Mouse (Mus musculus) C2C12 (cell line): ENCODE results near the gene Vps26c.

Experiments
- CEBPB ChIP-seq: IDR thresholded peaks from one replicate; pipeline ENCODE4 v1.6.1; 2011; ENCODE audit warnings: low read depth, mild to moderate bottlenecking, control low read depth, moderate library complexity
- CTCF ChIP-seq: IDR thresholded peaks from one replicate; pipeline ENCODE4 v1.5.1; 2011; ENCODE audit not compliant: control insufficient read depth, insufficient read depth, insufficient read length
- FOSL1 ChIP-seq: IDR thresholded peaks from one replicate; pipeline ENCODE4 v1.8.0; 2011; ENCODE audit warnings: mild to moderate bottlenecking, low read length; ENCODE audit not compliant: poor library complexity, insufficient read depth, severe bottlenecking
- MAX ChIP-seq: IDR thresholded peaks from one replicate; pipeline ENCODE4 v1.6.1; 2011; ENCODE audit warnings: mild to moderate bottlenecking, control low read depth
- MYOD1 ChIP-seq: IDR thresholded peaks from one replicate; pipeline ENCODE4 v1.6.1; 2011; ENCODE audit warnings: low read depth; ENCODE audit not compliant: control insufficient read depth, insufficient read length
- MYOG ChIP-seq: IDR thresholded peaks from one replicate; pipeline ENCODE4 v1.6.1; 2011; ENCODE audit not compliant: control insufficient read depth, insufficient read length; ENCODE audit errors: extremely low read depth
- USF1 ChIP-seq: IDR thresholded peaks from one replicate; pipeline ENCODE4 v1.6.1; 2011; ENCODE audit warnings: low read depth, mild to moderate bottlenecking, control low read depth, moderate library complexity

GRCm38 (mm10) chr16:94473086-94473822, 53.4 kb downstream of the Vps26c start:
- TF ChIP-seq CTCF (no peak), FOSL1 (no peak), MYOG (no peak), MAX (no peak), CEBPB (no peak), MYOD1 (no peak), USF1 (no peak)
